Mouse (Mus musculus) small intestine, adult 2 months (tissue): ENCODE data around the gene Snx32.

Experiments used
- CTCF ChIP-seq: fragments of 200-500 bp; IDR thresholded peaks from 2 replicates; pipeline ENCODE4 v1.5.1; 2012; ENCODE audit warnings: low read depth, mild to moderate bottlenecking, control low read depth, inconsistent platforms, low read length, moderate library complexity, mixed read lengths; ENCODE audit not compliant: insufficient replicate concordance, insufficient read length; ENCODE audit errors: extremely low read depth
- POLR2A ChIP-seq: fragments of 200-500 bp; IDR thresholded peaks from 2 replicates; pipeline ENCODE4 v1.6.1; 2012; ENCODE audit warnings: low read depth, mild to moderate bottlenecking, control low read depth, inconsistent platforms, low read length, moderate library complexity

- no peak for TF ChIP-seq CTCF
- no peak for TF ChIP-seq POLR2A
Observed at GRCm38 (mm10) chr19:5554212-5554611, 43.9 kb upstream of the Snx32 start.
